Mouse (Mus musculus) urinary bladder, postnatal 25 days (tissue): ENCODE data around the gene Cnn3.

Source experiments
- DNase-seq: peaks from one replicate; pipeline ENCODE4 v3.0.0; 2022; ENCODE audit warnings: low spot score

Gene Cnn3

DNA sequence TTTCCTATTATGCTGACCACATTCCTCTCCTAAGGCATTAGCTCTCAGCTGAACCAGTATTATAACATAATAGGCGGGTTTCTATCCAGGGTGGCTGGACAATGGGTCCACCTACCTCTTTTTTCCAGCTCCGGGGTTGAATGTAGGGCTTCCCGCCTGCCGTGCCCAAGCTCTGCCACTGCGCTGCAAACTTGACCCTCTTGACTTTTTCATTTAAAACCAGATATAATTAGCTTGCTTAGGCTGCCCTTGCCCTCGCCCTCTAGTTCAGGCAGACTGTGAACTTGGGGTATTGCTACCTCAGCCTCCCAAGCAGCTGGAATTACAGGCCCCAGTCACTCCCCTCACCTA lies 8.1 kb upstream of the Cnn3 start:
- no peak for DNase-seq

- no peak for DNase-seq
These were observed 7.4 kb upstream of the Cnn3 start for GRCm38 (mm10) chr3:121418850-121419435.

DNA sequence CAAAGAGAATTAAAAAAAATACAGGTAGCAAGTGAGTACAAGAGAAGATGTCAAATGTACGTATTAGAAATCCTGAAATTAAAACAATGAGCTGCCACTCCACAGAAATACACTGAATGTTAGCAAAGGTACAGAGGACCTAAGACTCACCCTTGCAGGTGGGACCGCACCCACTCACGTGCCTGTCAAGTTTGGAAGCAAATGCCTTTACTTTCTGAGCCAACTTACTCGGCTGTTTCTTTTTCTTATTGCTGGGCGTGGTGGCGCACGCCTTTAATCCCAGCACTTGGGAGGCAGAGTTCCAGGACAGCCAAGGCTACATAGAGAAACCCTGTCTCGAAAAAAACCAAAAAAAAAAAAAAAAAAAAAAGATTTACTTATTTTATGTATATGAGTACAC lies 3.9 kb upstream of the Cnn3 start:
- DNase-seq: no peak

GRCm38 (mm10) chr3:121426621-121427519 lies 573 bp downstream of the Cnn3 start:
- peak; percentile 77 for DNase-seq

- peak; percentile 43 for DNase-seq
These were observed 1.2 kb downstream of the Cnn3 start for GRCm38 (mm10) chr3:121427520-121427908.

DNA sequence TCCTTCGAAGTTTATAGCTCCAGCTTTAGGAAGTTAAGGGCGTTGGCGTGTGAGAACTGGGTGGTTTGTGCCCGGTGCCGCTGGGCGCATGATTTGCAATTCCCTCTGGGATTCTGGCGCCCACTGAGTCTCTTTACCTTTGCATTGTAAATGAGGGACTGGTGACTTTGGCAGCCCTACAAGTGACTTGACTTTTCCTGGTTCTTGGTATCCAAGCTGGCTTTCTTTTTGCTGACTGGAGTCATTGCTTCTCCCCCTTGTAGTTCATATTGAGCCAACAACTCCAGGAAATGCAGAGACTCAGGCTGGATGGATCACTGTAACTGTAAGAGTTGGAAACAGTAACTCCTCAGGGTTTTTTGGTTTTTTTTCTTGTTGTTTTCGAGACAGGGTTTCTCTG lies 1.9 kb downstream of the Cnn3 start:
- no peak for DNase-seq

DNA sequence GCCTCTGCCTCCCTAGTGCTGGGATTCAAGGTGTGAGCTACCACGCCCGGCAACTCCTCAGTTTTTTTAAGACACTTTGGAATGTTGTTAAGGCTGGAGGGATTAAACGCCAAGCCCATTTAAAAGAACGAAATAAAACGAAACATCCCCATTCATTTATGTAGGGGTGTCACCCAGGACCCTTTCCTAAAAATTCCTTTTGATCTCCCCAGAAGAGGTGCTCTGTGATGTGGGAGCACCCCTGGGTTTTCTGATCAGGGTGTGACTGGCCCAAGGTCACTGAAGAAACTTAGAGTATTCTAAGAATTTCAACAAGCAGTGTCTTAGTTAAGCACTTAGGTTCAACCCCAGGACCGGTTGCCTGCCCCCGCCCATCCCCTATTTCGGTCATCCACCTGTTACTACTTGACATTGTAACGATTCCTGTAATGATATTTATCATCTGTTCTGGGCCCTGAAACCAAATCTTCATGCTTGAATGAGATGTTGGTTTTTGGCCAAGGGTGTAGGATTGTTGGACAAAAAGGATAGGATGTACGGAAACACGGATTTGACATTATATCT lies 2.5 kb downstream of the Cnn3 start:
- DNase-seq: no peak

GRCm38 (mm10) chr3:121429469-121429868 lies 3.2 kb downstream of the Cnn3 start:
- no peak for DNase-seq

DNA sequence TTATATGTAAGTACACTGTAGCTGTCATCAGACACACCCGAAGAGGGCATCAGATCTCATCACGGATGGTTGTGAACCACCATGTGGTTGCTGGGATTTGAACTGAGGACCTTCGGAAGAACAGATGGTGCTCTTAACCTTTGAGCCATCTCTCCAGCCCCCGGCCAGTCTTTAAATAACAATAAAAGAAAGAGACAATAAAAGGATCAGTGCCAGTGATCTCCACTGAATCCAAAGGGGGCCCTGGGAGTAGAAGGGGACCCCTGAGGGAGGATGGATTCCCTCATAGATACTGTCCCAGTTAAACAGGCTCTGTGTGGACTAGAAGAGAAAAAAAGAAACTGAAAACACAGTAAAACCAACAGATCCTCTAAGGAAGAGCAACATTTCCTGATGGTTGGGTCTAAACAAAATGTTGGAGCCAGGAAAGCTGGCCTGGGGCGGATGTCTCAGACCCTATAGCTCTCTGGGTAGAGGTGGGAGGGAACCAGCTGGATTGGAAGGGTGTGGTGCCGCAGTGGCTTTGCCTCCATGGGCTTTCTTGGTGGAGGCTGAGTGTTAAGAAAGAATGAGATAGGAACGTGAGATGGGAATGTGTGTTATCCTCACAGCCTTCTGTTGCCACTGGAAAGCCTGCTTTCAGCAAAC lies 4.1 kb downstream of the Cnn3 start:
- DNase-seq: no peak

DNA sequence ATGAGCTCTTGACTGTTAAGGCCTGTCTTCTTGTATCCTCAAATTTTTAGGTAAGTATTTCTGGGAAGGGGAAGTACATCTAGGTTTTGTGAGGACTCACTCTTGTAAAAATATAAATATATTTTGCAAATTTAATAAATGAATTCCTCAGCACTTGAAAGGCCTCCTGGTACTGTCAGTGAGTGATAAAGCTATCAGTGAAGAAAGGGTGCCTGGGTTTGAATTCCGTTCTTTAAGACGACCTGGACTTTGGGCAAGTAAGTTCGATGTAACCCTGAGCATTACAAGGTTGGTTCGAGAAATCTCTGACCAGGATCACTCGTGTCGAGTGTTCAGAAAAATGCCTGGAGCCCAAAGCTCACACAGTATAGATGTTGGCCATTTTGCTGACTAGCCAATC lies 7.1 kb downstream of the Cnn3 start:
- DNase-seq: no peak

GRCm38 (mm10) chr3:121433968-121434533 lies 7.8 kb downstream of the Cnn3 start:
- DNase-seq: no peak

DNA sequence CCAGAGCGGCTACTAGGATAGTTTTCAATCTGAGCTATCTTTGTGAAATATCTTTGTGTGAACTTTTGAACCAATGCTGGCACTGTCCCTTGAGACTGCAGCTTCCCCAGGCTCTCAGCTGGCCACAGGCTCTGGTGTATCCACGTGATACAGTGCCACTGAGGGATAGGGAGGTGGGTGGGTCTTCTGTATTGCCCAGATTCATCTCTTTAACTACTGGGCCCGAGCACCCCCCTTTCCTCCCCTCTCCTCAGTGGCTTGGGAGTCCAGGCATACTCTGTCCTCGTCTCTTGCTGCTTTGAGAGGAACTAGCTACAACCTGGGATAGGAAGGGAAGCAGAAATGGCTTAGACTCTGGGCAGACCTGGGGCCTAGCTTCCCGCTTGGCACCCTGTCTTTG lies 9.0 kb downstream of the Cnn3 start:
- no peak for DNase-seq

DNA sequence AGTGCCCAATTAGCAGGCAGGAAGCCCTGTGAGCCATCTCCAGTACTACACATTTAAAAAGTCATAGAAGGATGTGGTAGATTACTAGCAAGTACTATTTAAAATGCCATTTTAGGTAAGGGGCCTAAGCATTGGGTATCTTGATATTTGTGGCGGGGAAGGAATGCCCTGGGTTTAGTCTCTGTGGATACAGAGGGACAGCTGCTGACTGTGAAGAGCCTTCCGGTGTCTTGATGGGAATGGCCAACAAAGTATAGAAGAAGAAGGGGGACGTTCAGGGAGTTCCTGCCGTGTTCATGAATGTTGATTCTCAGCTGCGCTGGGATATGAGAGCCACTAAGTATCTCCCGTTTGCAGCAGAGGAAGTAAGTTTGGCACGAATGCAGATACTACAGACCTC lies 10.8 kb downstream of the Cnn3 start:
- DNase-seq: no peak

DNA sequence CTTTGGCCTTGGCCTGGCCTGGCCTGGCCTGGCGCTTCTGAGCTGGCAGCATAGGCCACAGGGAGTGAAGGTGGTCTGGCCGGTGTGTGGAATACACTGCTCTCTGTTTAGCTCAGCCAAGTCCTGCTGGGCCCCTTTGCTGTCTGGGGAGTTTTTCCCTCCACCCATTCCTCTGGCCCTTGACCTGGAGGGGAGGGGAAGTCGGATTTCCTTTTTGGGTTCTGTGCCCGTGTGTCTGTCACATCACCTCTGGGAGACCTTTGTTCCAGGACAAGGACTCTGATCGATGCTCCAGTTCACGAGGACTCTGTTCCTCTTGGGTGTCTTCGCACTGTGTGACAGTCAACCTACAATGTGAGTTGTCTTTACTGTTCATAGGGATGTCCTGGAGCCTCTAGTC lies 11.7 kb downstream of the Cnn3 start:
- DNase-seq: no peak

- no peak for DNase-seq
These were observed 13.4 kb downstream of the Cnn3 start for GRCm38 (mm10) chr3:121439623-121440161.

- no peak for DNase-seq
These were observed 15.2 kb downstream of the Cnn3 start for GRCm38 (mm10) chr3:121441504-121441903.

GRCm38 (mm10) chr3:121442288-121442687 lies 16.0 kb downstream of the Cnn3 start:
- DNase-seq: no peak

DNA sequence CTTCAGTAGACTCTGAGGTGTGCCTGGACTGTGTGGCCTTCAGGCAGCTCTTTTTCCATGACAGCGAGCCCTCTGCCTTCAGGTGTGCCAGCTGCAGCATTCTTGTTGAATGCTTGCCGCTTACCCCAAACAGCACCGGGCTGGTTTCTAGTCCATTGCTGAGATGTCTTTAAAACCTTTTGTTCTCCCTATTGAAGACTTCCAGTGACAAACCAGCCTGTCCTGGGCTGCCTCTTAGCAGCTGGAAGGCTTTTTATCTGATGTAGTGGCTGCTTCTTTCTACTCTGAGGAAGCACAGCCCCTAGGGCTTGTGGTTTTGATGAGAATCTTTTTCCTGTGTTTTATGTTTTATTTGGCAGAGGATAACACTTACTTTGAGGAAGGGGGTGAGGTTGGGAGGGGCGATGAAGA lies 17.6 kb downstream of the Cnn3 start:
- DNase-seq: no peak

GRCm38 (mm10) chr3:121444414-121444813 lies 18.1 kb downstream of the Cnn3 start:
- no peak for DNase-seq

GRCm38 (mm10) chr3:121446454-121446853 lies 20.2 kb downstream of the Cnn3 start:
- no peak for DNase-seq

- no peak for DNase-seq
These were observed 21.8 kb downstream of the Cnn3 start for GRCm38 (mm10) chr3:121448029-121448468.

DNA sequence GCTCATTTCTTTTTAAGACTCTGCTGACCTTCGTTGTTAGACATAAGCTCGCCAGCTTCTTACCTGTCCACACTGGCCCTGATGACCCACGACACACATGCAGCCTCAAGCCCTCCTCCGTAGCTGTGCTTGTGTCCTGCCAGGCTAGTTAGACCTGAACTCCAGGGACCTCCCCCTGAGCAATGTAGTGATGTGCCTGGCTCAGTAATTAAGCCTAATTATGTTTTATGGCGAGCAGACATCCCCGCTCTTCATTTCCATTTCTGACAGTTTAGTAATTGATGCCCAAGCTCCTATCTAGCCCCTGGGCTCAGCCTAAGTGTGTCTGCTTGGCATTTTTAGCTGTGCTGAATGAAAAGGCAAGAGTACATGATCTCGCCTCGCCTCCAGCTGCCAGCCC lies 22.3 kb downstream of the Cnn3 start:
- DNase-seq: peak; percentile 19
